Mouse (Mus musculus): Measurements from ENCODE around the gene Olfr201.
"Not testable (repeated sequence)": the region's sequence is repeated elsewhere in the genome, so short reads cannot be mapped to it uniquely, and the experiment has no call there.

Olfr201 gene

DNA sequence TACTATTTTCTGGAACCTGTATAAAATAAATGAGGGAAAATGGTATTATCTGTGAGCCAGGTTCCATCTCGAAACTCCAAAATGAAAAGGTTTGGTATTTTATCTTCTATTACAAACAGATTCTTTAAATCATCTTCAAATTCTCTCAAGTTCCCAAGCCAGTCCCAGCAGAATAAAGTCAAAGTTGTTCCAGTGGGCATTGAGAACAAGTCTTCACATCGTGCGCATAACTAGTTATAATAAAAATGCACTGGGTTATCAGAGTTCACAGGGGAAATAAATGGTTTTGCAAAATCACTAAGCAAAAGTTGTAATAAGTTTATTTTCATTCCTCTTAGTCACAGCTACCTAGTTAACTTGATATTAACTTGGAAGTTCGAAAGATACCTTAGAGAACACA, at the start of gene Olfr201:
Gene Olfr201 (minus strand): TSS at position 101 of the 400 bp plus-strand sequence.
- not testable (repeated sequence) for TF ChIP-seq GATA4 (IDR thresholded peaks at IDR 0.05; ENCODE audit: insufficient replicate concordance, low read length)

DNA sequence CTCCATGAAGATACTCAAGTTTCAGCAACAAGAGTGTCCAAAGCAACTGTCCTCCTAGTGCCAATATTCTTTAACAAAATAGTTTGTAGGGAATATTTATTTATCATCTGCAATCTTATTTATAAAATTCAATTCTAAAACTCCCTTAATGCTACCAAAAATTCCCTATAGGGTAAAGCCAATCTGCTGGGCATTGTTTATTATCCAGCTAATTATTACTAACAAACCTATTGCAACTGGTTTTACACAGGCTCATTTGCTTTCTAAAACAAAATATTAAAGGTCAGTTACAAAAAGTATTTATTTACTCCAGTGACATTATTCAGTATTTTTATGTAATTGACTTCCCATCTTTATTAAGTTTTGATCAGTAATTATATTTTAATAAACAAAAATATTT, 45.7 kb upstream of the Olfr201 start, which contains the start of gene Olfr204:
Gene Olfr204 (minus strand): TSS at position 101 of the 400 bp plus-strand sequence.
- TF ChIP-seq GATA4 (IDR thresholded peaks at IDR 0.05; ENCODE audit: insufficient replicate concordance, low read length): no peak

DNA sequence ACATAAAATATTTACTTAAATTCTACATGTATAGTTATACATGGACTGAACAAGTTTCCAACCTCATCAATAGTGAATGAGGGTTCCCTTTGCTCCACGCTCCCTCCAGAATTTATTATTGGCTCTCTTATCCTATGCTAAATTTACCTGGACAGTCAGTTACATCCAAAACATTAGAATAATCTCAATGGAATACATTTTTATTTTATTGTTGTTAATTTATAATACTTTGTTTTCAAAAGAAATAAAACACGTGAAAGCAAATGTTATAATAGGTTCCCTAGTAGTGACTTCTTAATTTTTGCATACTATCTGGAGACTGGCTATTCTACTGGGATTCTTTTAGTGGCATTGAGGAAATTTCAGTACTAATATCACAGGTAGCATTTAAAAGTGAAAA, 26.1 kb upstream of the Olfr201 start, which contains the start of gene Olfr203:
Gene Olfr203 (plus strand): TSS at position 301 of the 400 bp plus-strand sequence.
- TF ChIP-seq GATA4 (IDR thresholded peaks at IDR 0.05; ENCODE audit: insufficient replicate concordance, low read length): no peak

DNA sequence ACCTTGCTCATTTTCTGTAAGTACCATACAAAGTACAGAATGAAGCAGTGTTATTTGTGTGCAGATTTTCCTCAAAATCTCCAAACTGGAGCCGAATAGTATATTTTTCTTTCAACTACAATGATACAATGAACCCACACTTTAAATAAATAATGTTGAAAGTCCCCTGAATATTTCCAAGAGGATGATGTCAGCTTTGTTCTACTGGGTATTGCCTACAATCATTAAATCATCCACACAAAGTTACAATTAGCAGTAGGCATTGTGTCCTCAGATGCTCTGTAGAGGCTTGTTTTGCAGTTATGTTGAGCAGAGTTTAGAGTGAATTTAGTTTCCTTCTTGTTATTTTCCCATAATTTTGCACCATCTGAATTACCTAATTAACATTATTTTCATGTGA, 14.3 kb upstream of the Olfr201 start, which contains the start of gene Olfr202:
Gene Olfr202 (minus strand): TSS at position 101 of the 400 bp plus-strand sequence.
- no peak for TF ChIP-seq GATA4 (IDR thresholded peaks at IDR 0.05; ENCODE audit: insufficient replicate concordance, low read length)

DNA sequence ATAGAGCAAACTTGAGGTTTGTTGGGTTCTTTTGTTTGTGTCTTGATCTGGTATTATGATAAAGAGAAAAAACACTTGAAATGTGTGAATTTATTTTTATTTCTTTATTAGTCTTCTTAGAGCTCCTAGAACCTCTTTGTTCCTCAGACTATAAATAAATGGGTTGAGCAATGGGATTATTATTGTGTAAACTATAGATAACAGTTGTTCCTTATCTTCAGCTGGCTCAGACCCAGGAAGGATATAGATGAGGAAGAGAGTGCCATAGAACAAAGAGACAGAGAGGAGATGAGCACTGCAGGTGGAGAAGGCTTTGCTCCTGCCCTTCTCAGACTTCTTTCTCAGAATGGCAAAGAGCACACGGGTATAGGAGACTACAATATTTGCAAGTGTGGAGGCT, 11.0 kb upstream of the Olfr201 start:
- TF ChIP-seq GATA4 (IDR thresholded peaks at IDR 0.05; ENCODE audit: insufficient replicate concordance, low read length): no peak

DNA sequence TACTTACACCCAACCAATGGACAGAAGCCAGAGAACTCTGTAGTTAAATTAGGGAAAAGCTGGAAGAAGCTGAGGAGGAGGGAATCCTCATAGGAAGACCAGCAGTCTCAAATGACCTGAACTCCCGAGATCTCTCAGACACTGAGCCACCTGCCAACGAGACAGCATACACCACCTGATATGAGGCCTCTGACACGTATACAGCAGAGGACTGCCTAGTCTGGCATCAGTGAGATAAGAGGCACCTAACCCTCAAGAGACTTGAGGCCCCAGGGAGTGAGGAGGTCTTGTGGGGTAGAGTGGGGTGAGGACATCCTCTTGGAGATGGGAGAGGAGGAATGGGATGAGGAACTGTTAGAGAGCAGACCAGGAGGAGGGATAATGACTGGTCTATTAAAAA, 8.1 kb upstream of the Olfr201 start:
- no peak for TF ChIP-seq GATA4 (IDR thresholded peaks at IDR 0.05; ENCODE audit: insufficient replicate concordance, low read length)

DNA sequence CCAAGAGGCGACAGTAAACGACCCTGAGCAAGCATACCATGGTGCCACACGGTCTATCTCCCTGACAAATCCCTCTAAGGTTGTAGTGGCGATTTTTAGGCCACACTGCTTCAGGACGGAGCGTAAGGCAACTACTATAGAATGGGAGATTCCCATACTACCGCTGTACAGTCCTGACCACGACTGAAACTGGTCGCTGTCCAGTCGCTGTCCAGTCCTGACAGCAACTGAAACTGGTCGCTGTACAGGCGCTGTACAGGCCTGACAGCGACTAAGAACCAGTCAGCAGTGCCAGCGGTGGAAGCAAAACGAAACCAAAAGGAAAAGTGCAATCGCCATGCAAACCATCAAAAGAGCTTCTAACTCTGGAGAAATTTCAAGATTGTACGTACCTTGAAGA, 22.7 kb downstream of the Olfr201 start:
- no peak for TF ChIP-seq GATA4 (IDR thresholded peaks at IDR 0.05; ENCODE audit: insufficient replicate concordance, low read length)

DNA sequence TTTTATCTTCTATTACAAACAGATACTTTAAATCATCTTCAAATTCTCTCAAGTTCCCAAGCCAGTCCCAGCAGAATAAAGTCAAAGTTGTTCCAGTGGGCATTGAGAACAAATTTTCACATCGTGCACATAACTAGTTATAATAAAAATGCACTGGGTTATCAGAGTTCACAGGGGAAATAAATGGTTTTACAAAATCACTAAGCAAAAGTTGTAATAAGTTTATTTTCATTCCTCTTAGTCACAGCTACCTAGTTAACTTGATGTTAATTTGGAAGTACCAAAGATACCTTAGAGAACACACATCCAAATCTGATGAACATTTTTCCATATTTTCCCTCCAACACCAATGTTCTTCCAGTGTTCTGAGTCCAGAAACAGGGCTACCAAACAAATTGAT, 52.8 kb downstream of the Olfr201 start, which contains the start of gene Olfr199:
Gene Olfr199 (minus strand): TSS at position 101 of the 400 bp plus-strand sequence.
- TF ChIP-seq GATA4 (IDR thresholded peaks at IDR 0.05; ENCODE audit: insufficient replicate concordance, low read length): not testable (repeated sequence)

All from liver, adult (tissue).